Mouse (Mus musculus): ENCODE results near the gene Thbd.

Gene Thbd

GRCm38 (mm10) chr2:148386927-148387326, 21.1 kb downstream of the Thbd start:
- no peak for DNase-seq (ENCODE audit: low read depth, low spot score)

- no peak for DNase-seq (ENCODE audit: low read depth, low spot score)
Observed at GRCm38 (mm10) chr2:148386476-148386875, 21.5 kb downstream of the Thbd start.

GRCm38 (mm10) chr2:148381076-148381475, 26.9 kb downstream of the Thbd start:
- DNase-seq (ENCODE audit: low read depth, low spot score), result no peak

GRCm38 (mm10) chr2:148379899-148380413, 28.0 kb downstream of the Thbd start:
- no peak for DNase-seq (ENCODE audit: low read depth, low spot score)

- DNase-seq (ENCODE audit: low read depth, low spot score), result no peak
Observed at GRCm38 (mm10) chr2:148378817-148379342, 29.1 kb downstream of the Thbd start.

- peak; percentile 71 for DNase-seq (ENCODE audit: low read depth, low spot score)
Observed at GRCm38 (mm10) chr2:148375326-148376150, 32.5 kb downstream of the Thbd start.

- no peak for DNase-seq (ENCODE audit: low read depth, low spot score)
Observed at GRCm38 (mm10) chr2:148373602-148374071, 34.4 kb downstream of the Thbd start.

GRCm38 (mm10) chr2:148371743-148372630, 36.0 kb downstream of the Thbd start:
- DNase-seq (ENCODE audit: low read depth, low spot score), result no peak

GRCm38 (mm10) chr2:148365227-148365626, 42.8 kb downstream of the Thbd start:
- no peak for DNase-seq (ENCODE audit: low read depth, low spot score)

GRCm38 (mm10) chr2:148364536-148364935, 43.5 kb downstream of the Thbd start:
- no peak for DNase-seq (ENCODE audit: low read depth, low spot score)

- no peak for DNase-seq (ENCODE audit: low read depth, low spot score)
Observed at GRCm38 (mm10) chr2:148357145-148357544, 50.8 kb downstream of the Thbd start.
